In genomic region chr4:142095513-142096241, GRCm38 (mm10) we compare ENCODE assay signal across 9 mouse cellular contexts. TPM values are rescaled to one million over a fixed set of nuclear protein-coding genes. Genes with fewer than 3 reads are reported as not detected.
DNase-seq lines count a peak whose midpoint lies in the region; ATAC-seq and TF ChIP-seq lines count a peak whose summit lies in the region.
"Had no signal": no experiment of that assay in that cellular context is flagged by ENCODE, and none has a peak within 500 bp of the region (broad histone marks: within the 10 kb centered on the region; RNA-seq: fewer than 3 reads in every experiment).

No protein-coding gene starts in this region.

- H3K4me2 ChIP-seq in lung, embryonic 14.5 days: no peak overlapping the region
- H3K4me2 ChIP-seq: neural tube, embryonic 12.5 days had no signal

- H3K4me3 ChIP-seq in embryonic facial prominence, embryonic 10.5 days: no peak overlapping the region
- no peak overlapping the region for H3K4me3 ChIP-seq in lung, embryonic 14.5 days (ENCODE audit: low read depth, low read length)
- H3K4me3 ChIP-seq in thymus, adult 2 months (ENCODE audit: control insufficient read depth, insufficient read depth, low read length): no peak overlapping the region
- H3K4me3 ChIP-seq: neural tube, embryonic 12.5 days had no signal

- intact Hi-C loops in heart, postnatal 10 days (cut with DNase I): loop anchor here (2.0 kb wide), 1 partner anchor 13 kb away; no protein-coding TSS in a partner anchor

- peak overlapping the region; percentile 20; the same call in 1 of the 2 replicates for H3K27ac ChIP-seq in embryonic facial prominence, embryonic 10.5 days (replicated peaks)
- no peak overlapping the region for H3K27ac ChIP-seq in lung, embryonic 14.5 days (ENCODE audit: low read depth)
- no peak overlapping the region for H3K27ac ChIP-seq in thymus, adult 2 months (ENCODE audit: control insufficient read depth, insufficient read depth, low read length)
- H3K27ac ChIP-seq: neural tube, embryonic 12.5 days had no signal

- no peak overlapping the region for H3K9ac ChIP-seq in lung, embryonic 14.5 days
- H3K9ac ChIP-seq: neural tube, embryonic 12.5 days had no signal

- H3K4me1 ChIP-seq in embryonic facial prominence, embryonic 10.5 days: peaks cover 17% of the 10 kb centered on the region
- 0 out of 2 replicates have a peak, but pooled peaks cover 8% of the 10 kb centered on the region for H3K4me1 ChIP-seq in lung, embryonic 14.5 days (ENCODE audit: insufficient read depth)
- H3K4me1 ChIP-seq in thymus, adult 2 months (replicated peaks; ENCODE audit: control insufficient read depth, insufficient read depth, low read length): no peaks in the 10 kb centered on the region

- H3K27me3 ChIP-seq in embryonic facial prominence, embryonic 10.5 days (replicated peaks; ENCODE audit: low read depth, poor library complexity, severe bottlenecking): no peaks in the 10 kb centered on the region
- H3K27me3 ChIP-seq in lung, embryonic 14.5 days (ENCODE audit: insufficient read depth, low read length): no peaks in the 10 kb centered on the region
- no peaks in the 10 kb centered on the region for H3K27me3 ChIP-seq in thymus, adult 2 months (ENCODE audit: control insufficient read depth, insufficient read depth, low read length)
- H3K27me3 ChIP-seq: neural tube, embryonic 12.5 days had no signal

- no peak for TF ChIP-seq CTCF in lung, embryonic 14.5 days (IDR thresholded peaks at IDR 0.05; ENCODE audit: low read depth)
- TF ChIP-seq CTCF in thymus, adult 2 months (IDR thresholded peaks at IDR 0.05; ENCODE audit: borderline replicate concordance, control insufficient read depth, extremely low read depth, insufficient read depth, low read length, poor library complexity): no peak

- H3K36me3 ChIP-seq in embryonic facial prominence, embryonic 10.5 days (replicated peaks): no peaks in the 10 kb centered on the region
- H3K36me3 ChIP-seq in lung, embryonic 14.5 days (ENCODE audit: insufficient read depth): no peaks in the 10 kb centered on the region
- no peaks in the 10 kb centered on the region for H3K36me3 ChIP-seq in thymus, adult 2 months (ENCODE audit: control insufficient read depth, insufficient read depth, low read length)
- H3K36me3 ChIP-seq: neural tube, embryonic 12.5 days had no signal

- WGBS in embryonic facial prominence, embryonic 10.5 days: 59% methylated on average over 15 of the region's 15 CpGs
- 46% methylated on average over 15 of the region's 15 CpGs for WGBS in lung, embryonic 14.5 days
- 78% methylated on average over 15 of the region's 15 CpGs for WGBS in thymus, adult 2 months

- peak; percentile 52 for DNase-seq in urinary bladder, adult 2 months (ENCODE audit: low spot score)
- no peak for DNase-seq in urinary bladder, postnatal 10 days (ENCODE audit: low spot score)
- DNase-seq in embryonic facial prominence, embryonic 10.5 days (ENCODE audit: low spot score): no peak
- peak; percentile 78 to 83 for DNase-seq in heart, postnatal 10 days
- peak; percentile 42 for DNase-seq in lung, embryonic 14.5 days
- DNase-seq in spleen, adult 12 weeks (ENCODE audit: low spot score): no peak
- DNase-seq in thymus, adult 2 months: no peak
- DNase-seq in layer of hippocampus, postnatal 36 days: no peak

- H3K9me3 ChIP-seq in embryonic facial prominence, embryonic 10.5 days: no peaks in the 10 kb centered on the region
- no peaks in the 10 kb centered on the region for H3K9me3 ChIP-seq in lung, embryonic 14.5 days (ENCODE audit: low read depth, low read length)
- H3K9me3 ChIP-seq: neural tube, embryonic 12.5 days had no signal

- TF ChIP-seq POLR2A in thymus, adult 2 months (IDR thresholded peaks at IDR 0.05; ENCODE audit: control insufficient read depth, extremely low read depth, insufficient read depth, low read length, poor library complexity): no peak

- no peak for ATAC-seq in lung, embryonic 14.5 days (ENCODE audit: insufficient read depth)

RNA-seq across cellular contexts. Expression of gene Tmem51, which starts 11.6 kb away (rescaled TPM):
- polyA plus RNA-seq in urinary bladder, adult 2 months (2012; rRNA removed): 39.8 and 44.9 TPM in 2 replicates
- 9.5 and 9.7 TPM in 2 replicates for polyA plus RNA-seq in embryonic facial prominence, embryonic 10.5 days (2016; fragmentation: Nextera tagmentation; extraction: Ambion mirVana)
- 10 to 100 TPM; 23.2 to 26.9 TPM for total RNA-seq in heart, postnatal 10 days (2021)
- polyA plus RNA-seq in lung, embryonic 14.5 days (2014; fragmentation: Nextera tagmentation; extraction: Ambion mirVana): 17.1 and 20.7 TPM in 2 replicates
- polyA plus RNA-seq in thymus, adult 2 months (2012; rRNA removed): 8.0 and 9.6 TPM in 2 replicates
- total RNA-seq in layer of hippocampus, postnatal 36 days (2021): 1 to 10 TPM; 4.2 TPM

Comparison
In these comparisons a context has a peak if more than half of its experiments do, and no peak if none do; other contexts are left out.
1. DNase-seq: peak in urinary bladder, adult 2 months (single experiment), heart, postnatal 10 days (2 of 2) and lung, embryonic 14.5 days (single experiment); none in urinary bladder, postnatal 10 days (single experiment), embryonic facial prominence, embryonic 10.5 days (single experiment), spleen, adult 12 weeks (single experiment), thymus, adult 2 months (single experiment) and layer of hippocampus, postnatal 36 days (0 of 2).